Mouse (Mus musculus) cerebellum, postnatal 10 days (tissue): ENCODE measurements at regions not wholly inside any gene's neighbourhood (a gene's known extent, or its start where the extent isn't known, plus 50 kb on each side); places are given as distances from the start of the nearest gene placed in this dataset.

Experiments used
- DNase-seq, 2 experiments: peaks; one replicate each; pipeline ENCODE4 v3.0.0; 2021; ENCODE audit warnings: mixed read lengths in 2 of 2

GRCm38 (mm10) chr16:39102151-39102550 lies 209.7 kb downstream of the Igsf11 start:
- no peak for DNase-seq

GRCm38 (mm10) chr16:39103360-39104095 lies 211.1 kb downstream of the Igsf11 start:
- no peak for DNase-seq

DNA sequence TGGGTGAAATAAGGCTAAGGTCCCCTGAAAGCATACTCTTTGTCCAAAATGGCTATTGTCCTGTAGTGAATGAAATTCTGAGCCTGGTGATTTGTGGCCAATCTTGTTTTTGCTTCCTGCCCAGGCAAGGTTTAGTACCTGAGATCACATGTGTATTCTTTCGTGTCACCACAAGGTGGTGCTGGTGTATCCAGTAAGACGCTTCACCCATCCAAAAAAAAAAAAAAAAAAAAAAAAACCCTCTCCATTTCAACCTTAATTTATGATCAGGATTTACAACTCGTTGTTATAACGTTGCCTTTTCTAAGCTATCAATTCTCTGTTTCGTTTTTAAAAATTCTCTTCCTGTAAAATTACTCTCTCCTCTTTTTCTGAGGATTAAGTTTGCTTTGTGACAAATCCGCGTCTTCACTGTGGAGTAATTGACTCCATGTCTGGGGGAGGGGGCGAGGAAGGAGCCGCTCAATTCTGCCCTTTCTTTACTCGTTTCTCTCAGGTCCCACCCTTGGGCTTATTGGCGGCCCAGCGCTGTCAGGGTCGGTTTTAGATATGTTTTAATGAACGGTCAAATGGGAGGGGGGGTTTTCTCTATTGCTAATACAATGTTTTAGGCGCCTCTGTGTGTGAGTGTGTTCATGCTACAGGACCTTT lies 217.0 kb downstream of the Igsf11 start:
- DNase-seq, result peak; percentile 84 to 87

GRCm38 (mm10) chr16:39110089-39110488 lies 217.6 kb downstream of the Igsf11 start:
- DNase-seq, result no peak

GRCm38 (mm10) chr16:39118059-39118458 lies 225.6 kb downstream of the Igsf11 start:
- peak; percentile 53 to 72 for DNase-seq

DNA sequence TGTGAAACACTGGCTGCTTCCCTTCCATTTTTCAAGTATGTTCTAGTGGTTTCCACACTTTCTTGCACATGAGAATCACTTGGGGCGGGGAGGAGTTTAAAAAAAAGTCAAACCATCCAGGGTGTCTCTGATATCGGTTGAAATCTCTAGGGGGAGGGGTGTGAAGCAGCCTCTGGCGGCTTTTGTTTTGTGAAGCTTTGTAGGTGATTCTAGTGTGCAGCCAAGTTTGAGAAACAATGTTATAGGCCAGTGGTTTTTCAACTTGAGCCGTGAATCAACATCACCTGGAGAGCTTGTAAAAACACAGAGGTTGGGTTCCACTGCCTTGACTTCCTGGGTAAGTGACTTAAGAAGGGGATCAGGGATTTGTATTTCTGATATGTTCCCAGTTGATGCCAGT lies 227.3 kb downstream of the Igsf11 start:
- DNase-seq, result no peak

GRCm38 (mm10) chr16:39123445-39123952 lies 231.0 kb downstream of the Igsf11 start:
- no peak for DNase-seq

- DNase-seq, result no peak
Observed at GRCm38 (mm10) chr16:39132459-39132858, 240.0 kb downstream of the Igsf11 start.

DNA sequence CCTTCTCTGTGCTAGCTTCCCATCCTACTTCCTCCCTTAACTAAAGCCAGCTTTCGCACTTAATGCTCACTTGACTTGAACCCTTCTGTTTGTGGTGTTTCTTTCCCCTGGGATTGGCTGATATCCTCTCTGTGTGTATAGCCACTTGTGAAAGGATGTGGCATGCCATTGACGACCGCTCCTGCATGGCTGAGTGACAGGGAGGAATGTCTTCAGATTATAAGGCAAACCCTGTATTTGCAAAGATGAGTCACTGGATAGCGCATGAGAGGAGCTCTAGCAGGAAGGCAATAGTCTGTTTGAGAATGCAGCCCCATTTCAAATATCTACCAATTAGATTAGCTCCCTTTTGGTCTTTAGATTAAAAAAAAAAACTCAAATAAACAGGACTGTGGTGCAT lies 243.3 kb downstream of the Igsf11 start:
- no peak for DNase-seq

DNA sequence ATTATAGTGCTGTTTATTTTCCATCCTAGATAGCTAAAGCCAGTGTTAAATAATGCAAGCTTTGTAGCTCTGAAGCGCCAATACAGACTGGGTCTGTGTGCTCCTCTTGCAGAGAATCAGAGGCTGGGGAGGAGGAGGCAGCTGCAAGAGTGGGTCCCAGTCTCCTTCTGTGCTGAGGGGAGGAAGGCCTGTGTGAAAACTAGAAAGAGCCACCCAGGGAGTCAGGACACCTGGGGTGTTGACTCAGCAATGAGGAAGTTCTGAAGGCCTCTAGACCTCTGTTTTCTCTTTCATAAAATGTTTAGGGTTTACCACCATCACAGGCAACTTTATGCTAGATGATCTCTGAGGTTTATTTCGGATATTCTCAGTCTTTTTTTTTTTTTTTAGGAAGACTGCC lies 254.7 kb downstream of the Igsf11 start:
- no peak for DNase-seq

DNA sequence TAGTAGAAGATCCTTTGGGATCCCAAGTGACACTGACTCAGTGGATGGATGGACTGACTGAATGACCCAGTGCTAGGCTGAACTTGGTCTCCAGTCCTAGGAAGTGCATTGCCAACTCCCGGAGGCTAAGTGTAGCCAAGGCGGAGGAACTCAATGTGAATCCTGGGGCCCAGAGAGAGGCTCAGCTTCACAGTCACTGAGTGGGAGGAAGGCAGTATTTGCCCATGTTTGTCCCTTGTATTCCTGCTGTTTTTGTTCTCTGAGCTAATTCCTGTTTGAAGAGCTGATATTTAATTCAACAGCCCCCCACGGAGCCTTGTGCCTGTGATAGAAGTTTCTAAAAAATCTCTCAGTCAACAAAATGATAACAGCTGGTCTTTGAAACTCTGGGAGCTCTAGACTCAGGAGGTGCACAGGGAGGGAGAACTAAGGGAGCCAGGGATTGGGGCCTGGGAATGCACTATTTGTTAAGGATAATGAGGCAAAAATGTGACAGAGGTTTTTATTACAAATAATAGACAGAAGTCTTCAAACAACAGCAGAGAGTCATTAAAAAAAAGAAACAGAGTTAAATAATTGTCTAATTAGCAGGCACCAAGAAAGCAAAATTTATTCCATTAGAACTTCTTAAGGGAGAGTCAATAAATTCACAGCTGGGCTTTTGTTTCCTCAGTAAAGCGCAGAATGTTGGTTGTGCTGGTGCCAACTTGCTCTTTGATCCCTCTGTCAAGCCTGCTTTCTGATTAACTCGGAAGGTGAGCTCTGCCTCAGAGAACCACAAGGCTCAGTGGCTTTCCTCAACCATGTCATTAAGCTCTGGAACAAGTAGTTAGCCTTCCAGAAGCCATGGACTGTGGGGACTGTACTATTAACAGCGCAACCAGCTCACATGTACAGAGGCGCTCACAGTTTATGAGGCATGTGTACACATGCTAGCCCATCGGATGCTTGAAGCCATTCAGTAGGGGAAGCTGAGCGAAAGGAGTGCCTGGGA lies 259.2 kb downstream of the Igsf11 start:
- no peak for DNase-seq

GRCm38 (mm10) chr16:39158893-39159292 lies 266.4 kb downstream of the Igsf11 start:
- no peak for DNase-seq

GRCm38 (mm10) chr16:39159725-39160124 lies 267.3 kb downstream of the Igsf11 start:
- DNase-seq, result no peak

GRCm38 (mm10) chr16:39162684-39163083 lies 270.2 kb downstream of the Igsf11 start:
- DNase-seq, result peak; percentile 23 to 44

- DNase-seq, result peak in 1 of 2 experiments; percentile 17
Observed at GRCm38 (mm10) chr16:39191861-39192260, 299.4 kb downstream of the Igsf11 start.

GRCm38 (mm10) chr16:39195431-39195830 lies 303.0 kb downstream of the Igsf11 start:
- peak; percentile 79 to 81 for DNase-seq

DNA sequence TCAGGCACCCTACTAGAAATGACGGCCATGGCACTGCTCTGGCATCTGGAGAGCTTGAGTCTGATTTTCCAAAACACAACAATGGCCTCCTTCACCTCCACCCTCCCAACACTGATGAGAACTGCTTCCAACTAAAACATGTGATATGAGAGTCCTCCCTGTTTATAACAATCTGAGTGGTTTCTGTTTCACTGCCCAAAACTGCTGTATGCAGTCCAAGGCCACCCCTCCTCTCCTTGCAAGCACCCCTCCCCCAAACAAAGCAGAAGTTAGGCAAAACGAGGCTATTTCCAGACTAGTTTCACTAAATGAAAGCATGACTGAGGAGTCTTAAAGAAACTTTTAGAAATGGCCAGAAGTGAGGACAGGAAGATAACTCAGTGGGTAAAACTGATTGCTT lies 304.4 kb downstream of the Igsf11 start:
- DNase-seq, result no peak

GRCm38 (mm10) chr16:39223551-39223950 lies 331.1 kb downstream of the Igsf11 start:
- DNase-seq, result no peak

GRCm38 (mm10) chr16:39229501-39229900 lies 337.0 kb downstream of the Igsf11 start:
- DNase-seq, result no peak

DNA sequence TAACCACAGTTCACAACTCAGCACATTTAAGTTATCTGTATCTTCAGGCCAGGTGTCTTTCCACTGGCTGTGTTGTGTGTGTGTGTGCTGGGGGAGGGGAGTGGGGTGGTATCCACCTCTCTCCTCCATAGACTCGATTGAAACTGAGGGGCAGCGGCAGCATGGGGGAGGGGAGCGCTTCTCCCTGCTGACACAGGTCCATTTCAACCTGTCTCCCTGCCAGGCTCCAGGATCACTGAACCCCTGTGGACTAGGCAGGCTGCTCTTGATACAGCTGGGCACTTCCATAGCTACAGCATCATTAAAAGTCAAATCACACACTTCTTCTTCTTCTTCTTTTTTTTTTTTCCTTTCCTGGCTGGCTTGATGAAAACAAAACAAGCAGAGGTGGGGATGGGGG lies 338.0 kb downstream of the Igsf11 start:
- peak; percentile 26 to 49 for DNase-seq

DNA sequence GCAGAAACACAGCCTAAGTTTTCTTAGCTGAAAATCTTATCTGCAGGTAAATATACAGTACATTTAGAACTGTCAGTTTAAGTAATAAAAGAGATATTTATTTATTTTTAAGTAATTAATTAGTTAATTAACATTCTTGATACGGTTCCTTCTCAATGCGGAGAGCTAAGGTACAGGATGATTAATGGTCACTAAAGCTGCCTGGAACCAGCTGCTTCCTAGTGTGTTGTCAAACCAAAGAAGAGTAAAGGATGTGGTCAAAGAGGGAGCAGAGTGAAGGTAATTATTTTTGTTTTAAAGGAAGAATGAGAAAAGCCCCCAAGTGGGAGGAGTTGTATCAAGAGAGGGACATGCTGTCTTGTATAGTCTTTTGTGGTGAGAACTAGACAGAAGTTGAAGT lies 341.8 kb downstream of the Igsf11 start:
- DNase-seq, result no peak

- no peak for DNase-seq
Observed at GRCm38 (mm10) chr16:39273490-39273889, 381.0 kb downstream of the Igsf11 start.

- peak; percentile 4 to 22 for DNase-seq
Observed at GRCm38 (mm10) chr16:39284484-39284883, 392.0 kb downstream of the Igsf11 start.
